Mouse (Mus musculus) cerebellum, adult 18-20 months (tissue): ENCODE measurements at regions not wholly inside any gene's neighbourhood (a gene's known extent, or its start where the extent isn't known, plus 50 kb on each side); places are given as distances from the start of the nearest gene placed in this dataset.

Experiments
- DNase-seq, 2 experiments: peaks; one replicate each; pipeline ENCODE4 v3.0.0; 2021

DNA sequence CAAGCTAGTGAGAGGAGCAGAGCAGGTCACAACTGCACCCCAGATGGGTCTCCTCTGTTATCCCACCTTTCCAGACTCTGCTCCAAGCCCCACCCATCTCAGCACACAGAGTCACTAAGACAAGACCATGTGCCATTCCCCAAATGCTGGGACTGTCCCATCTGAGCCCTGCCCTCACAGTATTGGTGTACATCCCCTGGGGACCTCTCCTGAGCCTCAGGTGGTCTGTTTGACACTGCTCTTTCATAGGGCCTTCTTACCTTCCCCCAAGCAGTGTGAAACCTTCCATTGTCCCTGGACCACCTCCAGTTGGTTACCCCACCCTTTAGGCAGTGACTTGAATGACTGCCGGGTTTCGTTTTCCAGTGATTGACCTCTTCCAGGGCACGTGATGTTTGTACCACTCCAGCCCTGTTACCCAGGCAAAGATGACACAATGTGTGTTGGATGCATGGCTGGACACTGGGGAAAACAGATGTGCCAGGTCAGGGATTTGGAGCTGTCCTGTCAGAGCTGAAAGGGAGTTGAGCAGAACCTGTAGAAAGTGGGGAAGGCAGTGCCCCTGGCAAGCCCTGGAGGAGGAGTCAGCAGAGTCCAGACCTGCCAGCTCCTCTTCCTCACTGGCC lies 219.5 kb upstream of the Zmiz1 start:
- DNase-seq: no peak

DNA sequence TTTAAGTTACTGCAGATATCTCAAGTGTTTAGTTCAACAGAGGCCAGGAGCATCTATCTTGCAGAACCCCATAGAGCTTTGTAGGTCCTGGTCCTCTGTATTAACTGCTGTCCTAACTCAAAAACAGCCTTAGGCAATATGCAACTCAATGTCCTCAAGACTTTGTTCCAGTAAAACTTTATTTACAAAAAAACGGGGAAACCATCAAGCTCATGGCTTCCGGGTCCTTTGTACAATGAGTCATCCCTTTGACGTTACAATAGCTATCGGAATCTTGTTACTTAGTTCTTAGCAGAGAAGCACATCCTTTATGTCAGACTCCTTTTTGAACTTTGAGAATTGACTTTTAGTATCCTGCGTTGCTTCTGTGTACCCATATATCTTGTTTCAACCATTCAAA lies 216.2 kb upstream of the Zmiz1 start:
- no peak for DNase-seq

GRCm38 (mm10) chr14:25243289-25243688 lies 215.7 kb upstream of the Zmiz1 start:
- no peak for DNase-seq

- no peak for DNase-seq
Observed at GRCm38 (mm10) chr14:25243698-25244097, 215.3 kb upstream of the Zmiz1 start.

DNA sequence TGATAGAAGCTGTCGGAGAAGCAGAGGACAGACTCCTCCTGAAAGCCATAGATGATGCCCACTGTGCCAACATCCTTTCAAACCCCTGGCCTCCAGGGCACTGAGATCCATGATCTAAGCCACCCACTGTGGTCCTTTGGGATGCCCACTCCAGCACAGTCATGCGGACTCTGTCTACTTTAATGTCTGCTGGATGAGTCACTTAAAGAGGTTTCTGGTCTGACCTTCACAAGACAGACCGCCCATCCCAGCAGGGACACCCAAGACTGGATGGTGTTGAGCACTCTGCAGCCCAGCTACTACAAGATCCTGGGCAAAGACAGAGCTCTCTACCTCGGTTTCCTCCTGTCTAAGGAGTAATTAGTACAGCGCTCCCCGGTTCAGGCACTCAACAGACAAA lies 214.1 kb upstream of the Zmiz1 start:
- DNase-seq: no peak

GRCm38 (mm10) chr14:25245691-25246090 lies 213.3 kb upstream of the Zmiz1 start:
- no peak for DNase-seq

GRCm38 (mm10) chr14:25248941-25249340 lies 210.0 kb upstream of the Zmiz1 start:
- DNase-seq: no peak

- no peak for DNase-seq
Observed at GRCm38 (mm10) chr14:25253016-25253850, 205.8 kb upstream of the Zmiz1 start.

DNA sequence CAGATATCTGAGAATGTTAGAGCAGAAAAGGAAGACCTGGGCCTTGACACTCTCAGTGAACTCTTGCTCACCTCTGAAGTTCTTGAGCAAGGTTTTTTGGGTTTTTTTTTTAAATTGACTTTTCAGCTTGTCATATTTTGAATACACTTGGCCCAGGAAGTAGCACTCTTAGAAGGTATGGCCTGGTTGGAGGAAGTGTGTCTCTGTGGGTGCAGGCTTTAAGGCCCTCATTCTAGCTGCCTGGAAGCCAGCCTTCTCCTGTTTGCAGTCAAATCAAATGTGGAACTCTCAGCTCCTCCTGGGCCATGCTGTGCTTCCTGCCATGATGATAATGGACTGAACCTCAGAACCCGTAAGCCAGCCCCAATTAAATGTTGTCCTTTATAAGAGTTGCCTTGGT lies 195.9 kb upstream of the Zmiz1 start:
- DNase-seq: no peak

DNA sequence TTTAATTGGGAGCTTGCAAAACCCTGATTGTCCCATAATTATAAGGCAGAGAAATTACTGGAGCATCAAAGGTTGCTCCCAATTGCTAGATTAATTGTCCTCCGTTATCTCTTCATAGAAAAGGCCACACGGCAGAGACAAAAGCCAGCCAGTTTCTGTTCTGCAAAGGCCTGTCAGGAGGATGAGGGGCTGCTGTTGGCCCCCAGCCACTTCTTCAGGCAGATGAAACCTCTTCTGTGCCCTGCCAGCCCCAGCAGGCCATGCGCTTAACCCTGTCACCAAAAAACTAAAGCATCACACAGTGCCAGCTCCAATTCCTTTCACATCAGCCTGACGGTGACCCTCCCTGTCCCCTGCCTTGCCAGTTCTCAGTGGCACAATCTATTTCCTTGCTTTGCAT lies 192.1 kb upstream of the Zmiz1 start:
- no peak for DNase-seq

GRCm38 (mm10) chr14:25268090-25268631 lies 190.8 kb upstream of the Zmiz1 start:
- DNase-seq: no peak

GRCm38 (mm10) chr14:25270227-25270876 lies 188.6 kb upstream of the Zmiz1 start:
- DNase-seq: no peak

- DNase-seq: no peak
Observed at GRCm38 (mm10) chr14:25272366-25273156, 186.4 kb upstream of the Zmiz1 start.

DNA sequence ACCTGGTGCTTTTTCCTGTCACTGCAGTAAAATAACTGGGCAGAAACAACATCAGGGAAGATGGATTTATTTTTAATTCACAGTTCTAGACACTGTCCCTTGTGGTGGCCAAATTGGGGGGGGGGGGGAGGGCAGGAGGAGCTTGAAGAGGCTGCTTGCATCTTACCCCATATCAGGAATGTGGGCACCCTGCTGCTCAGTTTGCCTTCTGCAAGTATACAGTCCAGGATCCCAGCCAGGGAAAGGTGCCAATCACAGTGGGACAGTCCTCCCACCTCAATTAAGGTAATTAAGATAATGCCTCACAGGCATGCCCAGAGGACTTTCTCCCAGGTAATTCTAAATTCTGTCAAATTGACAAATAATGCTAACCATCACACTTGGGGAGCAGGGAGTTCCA lies 179.2 kb upstream of the Zmiz1 start:
- DNase-seq: peak; percentile 45 to 55

GRCm38 (mm10) chr14:25292557-25292956 lies 166.4 kb upstream of the Zmiz1 start:
- DNase-seq: no peak

- DNase-seq: no peak
Observed at GRCm38 (mm10) chr14:25294226-25294625, 164.8 kb upstream of the Zmiz1 start.

DNA sequence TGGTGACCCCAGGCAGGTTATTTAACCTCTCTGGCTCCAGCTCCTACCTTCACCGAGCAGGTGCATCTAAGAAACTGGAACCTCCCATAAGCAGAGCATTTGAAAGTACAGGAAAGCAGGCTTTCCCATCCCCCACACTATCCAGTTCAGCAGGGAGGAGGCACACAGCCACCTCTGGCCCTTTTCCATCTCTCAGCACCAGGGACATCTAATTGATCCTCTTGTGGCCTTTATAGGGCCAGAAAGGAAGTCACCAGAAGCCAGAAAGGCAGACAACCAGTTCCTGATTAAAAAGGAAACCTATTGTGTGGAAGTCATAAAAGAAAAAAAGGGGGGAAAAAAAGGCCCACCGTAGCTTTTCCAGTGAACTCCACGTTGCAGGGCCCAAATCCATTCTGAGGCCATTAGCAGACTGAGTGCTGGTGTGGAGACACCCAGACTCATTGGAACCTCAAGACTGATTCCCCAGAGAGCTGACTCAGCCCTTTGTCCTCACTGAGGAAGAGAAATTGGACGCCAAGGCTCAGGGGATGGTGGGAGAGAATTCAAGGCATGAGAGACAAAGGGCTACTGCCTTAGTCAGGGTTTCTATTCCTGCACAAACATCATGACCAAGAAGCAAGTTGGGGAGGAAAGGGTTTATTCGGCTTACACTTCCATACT lies 163.2 kb upstream of the Zmiz1 start:
- DNase-seq: no peak

GRCm38 (mm10) chr14:25299673-25300190 lies 159.3 kb upstream of the Zmiz1 start:
- no peak for DNase-seq

DNA sequence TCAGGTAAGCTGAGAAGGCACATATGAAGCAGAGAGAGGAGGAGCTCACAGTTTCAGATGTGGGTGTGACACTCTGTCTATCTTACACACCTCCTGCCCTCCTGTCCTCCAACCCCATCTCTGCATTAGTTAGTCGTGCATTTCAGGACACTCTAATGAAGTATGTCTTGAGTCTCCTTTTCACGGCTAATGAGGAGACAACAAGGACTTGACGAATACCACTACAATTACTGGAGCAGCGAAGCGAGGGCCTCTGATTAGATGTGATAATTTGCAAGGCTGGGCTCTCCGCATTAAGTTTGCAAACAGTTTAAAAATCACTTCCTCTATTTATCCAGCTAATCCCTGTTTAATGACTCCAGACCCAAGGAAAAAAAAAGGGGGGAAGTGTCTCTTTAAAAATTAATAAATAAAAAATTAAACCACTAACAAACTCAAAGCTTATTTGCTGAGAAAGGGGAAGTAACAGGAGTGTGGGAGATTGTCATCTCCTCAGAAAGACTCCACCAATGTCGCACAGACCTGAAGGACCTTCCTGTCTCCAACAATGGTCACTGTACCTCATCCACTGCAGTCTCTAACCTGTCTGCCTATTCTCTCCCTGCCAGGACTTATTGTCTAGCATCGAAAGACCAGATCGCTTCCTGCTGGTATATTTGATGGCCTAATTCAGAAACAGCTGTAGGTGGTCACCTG lies 157.5 kb upstream of the Zmiz1 start:
- no peak for DNase-seq

DNA sequence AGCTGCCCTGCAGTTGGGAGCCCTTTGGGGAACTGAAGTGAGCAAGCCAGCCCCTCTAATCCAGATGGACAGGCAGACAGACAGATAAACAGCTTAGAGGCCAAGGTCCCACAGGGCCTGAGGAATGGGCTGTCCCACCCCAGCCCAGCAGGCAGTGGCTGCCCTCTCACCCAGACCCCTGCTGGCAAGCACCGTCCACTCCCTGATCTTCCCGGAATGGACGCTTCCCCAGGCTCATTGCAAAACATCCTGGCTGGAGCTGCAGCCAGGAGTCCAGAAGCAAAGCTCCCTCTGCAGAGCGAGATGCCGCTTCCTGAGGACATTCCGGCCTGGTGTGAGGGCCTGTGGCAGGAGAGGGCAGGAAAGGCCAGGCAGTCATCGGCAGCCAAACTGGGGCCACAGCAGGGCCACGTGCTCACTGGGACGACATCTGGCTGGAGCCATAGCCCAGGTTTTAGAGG lies 154.6 kb upstream of the Zmiz1 start:
- DNase-seq: peak; percentile 36 to 41

DNA sequence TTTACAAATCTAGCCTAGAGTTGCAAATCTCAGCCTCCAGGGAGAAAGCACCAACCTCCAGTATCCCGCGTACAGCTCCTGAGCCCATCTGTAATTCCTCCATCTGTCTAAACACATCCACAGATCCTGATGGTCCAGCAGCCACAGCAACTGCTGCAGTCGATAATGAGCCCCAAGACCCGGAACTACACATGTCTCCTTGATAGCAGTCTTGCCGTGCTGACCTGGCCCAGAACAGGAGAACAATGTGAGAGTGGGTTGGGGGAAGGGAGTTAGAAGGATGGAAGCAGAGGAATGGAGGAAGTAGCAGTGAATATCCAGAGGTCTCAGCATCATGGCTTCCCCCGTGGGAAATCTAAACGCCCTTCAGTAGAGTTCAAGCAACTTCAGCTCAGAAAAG lies 152.8 kb upstream of the Zmiz1 start:
- DNase-seq: no peak
